Comparison of ENCODE assay signal across 14 mouse cellular contexts in the genomic region with DNA sequence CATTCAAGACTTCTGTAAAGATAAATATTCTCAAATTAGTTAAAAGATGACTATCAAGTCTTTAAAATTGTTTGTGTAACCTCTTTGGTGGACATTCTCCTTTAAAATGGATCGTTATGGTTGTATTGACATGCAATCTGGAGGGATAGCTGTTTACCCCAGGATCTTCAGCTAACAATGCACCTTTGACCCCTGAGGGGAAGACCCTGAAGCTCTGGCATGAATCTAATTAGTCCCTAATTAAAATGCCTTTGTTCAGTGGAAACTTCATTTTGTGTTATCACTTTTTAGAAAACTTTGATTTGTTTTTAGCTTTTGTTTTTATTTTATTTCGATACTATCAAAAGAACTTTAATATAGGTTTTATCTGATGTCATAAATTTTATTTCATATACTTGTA.
"Had no signal": no experiment of that assay in that cellular context is flagged by ENCODE, and none has a peak within 500 bp of the region (broad histone marks: within the 10 kb centered on the region; RNA-seq: fewer than 3 reads in every experiment).

No protein-coding gene starts in this region.

- H3K4me1 ChIP-seq: embryonic facial prominence, embryonic 12.5 days; embryonic facial prominence, embryonic 13.5 days; embryonic facial prominence, embryonic 15.5 days; forebrain, embryonic 12.5 days; forebrain, embryonic 13.5 days; forebrain, embryonic 15.5 days had no signal

- H3K9me3 ChIP-seq: embryonic facial prominence, embryonic 10.5 days; embryonic facial prominence, embryonic 12.5 days; embryonic facial prominence, embryonic 13.5 days; embryonic facial prominence, embryonic 15.5 days; forebrain, embryonic 10.5 days; forebrain, embryonic 12.5 days; forebrain, embryonic 13.5 days; forebrain, embryonic 15.5 days had no signal

- H3K9ac ChIP-seq: embryonic facial prominence, embryonic 12.5 days; embryonic facial prominence, embryonic 13.5 days; embryonic facial prominence, embryonic 15.5 days; forebrain, embryonic 12.5 days; forebrain, embryonic 13.5 days; forebrain, embryonic 15.5 days; forebrain, postnatal 0 days had no signal

- H3K4me3 ChIP-seq: embryonic facial prominence, embryonic 10.5 days; embryonic facial prominence, embryonic 12.5 days; embryonic facial prominence, embryonic 13.5 days; embryonic facial prominence, embryonic 15.5 days; erythroblast, embryonic 14.5 days; forebrain, embryonic 10.5 days; forebrain, embryonic 12.5 days; forebrain, embryonic 13.5 days; forebrain, embryonic 15.5 days; gastrocnemius, adult 2 months had no signal

- H3K27ac ChIP-seq: embryonic facial prominence, embryonic 10.5 days; embryonic facial prominence, embryonic 12.5 days; embryonic facial prominence, embryonic 13.5 days; embryonic facial prominence, embryonic 15.5 days; forebrain, embryonic 10.5 days; forebrain, embryonic 12.5 days; forebrain, embryonic 13.5 days; forebrain, embryonic 15.5 days; gastrocnemius, adult 2 months had no signal

- H3K27me3 ChIP-seq: embryonic facial prominence, embryonic 12.5 days; embryonic facial prominence, embryonic 13.5 days; embryonic facial prominence, embryonic 15.5 days; forebrain, embryonic 12.5 days; forebrain, embryonic 13.5 days; forebrain, embryonic 15.5 days had no signal

- DNase-seq: gastrocnemius, postnatal 25 days; gastrocnemius, postnatal 36 days; heart, adult 11 months had no signal

- H3K36me3 ChIP-seq: embryonic facial prominence, embryonic 10.5 days; embryonic facial prominence, embryonic 12.5 days; embryonic facial prominence, embryonic 15.5 days; forebrain, embryonic 10.5 days; forebrain, embryonic 12.5 days; forebrain, embryonic 15.5 days had no signal

- H3K4me2 ChIP-seq: embryonic facial prominence, embryonic 12.5 days; embryonic facial prominence, embryonic 13.5 days; embryonic facial prominence, embryonic 15.5 days; forebrain, embryonic 12.5 days; forebrain, embryonic 13.5 days; forebrain, embryonic 15.5 days had no signal
